Mouse (Mus musculus) embryonic facial prominence, embryonic 14.5 days (tissue): Measurements from ENCODE around the gene Tns1. TPM values are rescaled to one million over a fixed set of nuclear protein-coding genes. Genes with fewer than 3 reads are reported as not detected.

ENCODE experiments used
- ATAC-seq: fragments of 200-750 bp; cut with Nextera tagmentation; 2 replicates; pipeline ENCODE4 v1.8.0; 2017; ENCODE audit warnings: low read depth, moderate number of reproducible peaks, moderate TSS enrichment
- DNase-seq: peaks from one replicate; pipeline ENCODE4 v3.0.0-alpha.2; 2015; ENCODE audit warnings: low spot score
- H3K27ac ChIP-seq: fragments of 300-500 bp; sonication (generic); replicated peaks from 2 replicates; pipeline ENCODE4 v1.5.1; 2014; ENCODE audit warnings: low read depth, mild to moderate bottlenecking, low read length, moderate library complexity
- H3K27me3 ChIP-seq: fragments of 300-500 bp; sonication (generic); replicated peaks from 2 replicates; pipeline ENCODE4 v1.6.1; 2014; ENCODE audit warnings: low read length; ENCODE audit not compliant: control insufficient read depth, insufficient read depth
- H3K36me3 ChIP-seq: fragments of 300-500 bp; sonication (generic); 2 replicates; pipeline ENCODE4 v1.6.1; 2014; ENCODE audit warnings: low read length, mixed read lengths; ENCODE audit not compliant: control insufficient read depth, insufficient read depth
- H3K4me1 ChIP-seq: fragments of 300-500 bp; sonication (generic); 2 replicates; pipeline ENCODE4 v1.6.1; 2014; ENCODE audit warnings: antibody characterized with exemption, low read length; ENCODE audit not compliant: control insufficient read depth, insufficient read depth
- H3K4me2 ChIP-seq: fragments of 300-500 bp; sonication (generic); 2 replicates; pipeline ENCODE4 v1.6.1; 2014; ENCODE audit warnings: low read depth, mild to moderate bottlenecking, low read length, moderate library complexity, mixed read lengths
- H3K4me3 ChIP-seq: fragments of 300-500 bp; sonication (generic); 2 replicates; pipeline ENCODE4 v1.5.1; 2014; ENCODE audit warnings: low read depth, mild to moderate bottlenecking, low read length
- H3K9ac ChIP-seq: fragments of 300-500 bp; sonication (generic); 2 replicates; pipeline ENCODE4 v1.6.1; 2014; ENCODE audit warnings: low read depth, mild to moderate bottlenecking, low read length, moderate library complexity, mixed read lengths
- H3K9me3 ChIP-seq: fragments of 300-500 bp; sonication (generic); 2 replicates; pipeline ENCODE4 v1.6.1; 2016; ENCODE audit warnings: low read length; ENCODE audit not compliant: control insufficient read depth
- WGBS: fragments of 180-500 bp; shearing (Covaris S2); extraction: QIAGEN DNeasy Blood & Tissue Kit; methylation state at CpG from one replicate; pipeline ENCODE4 v1.1.7; 2014; 5-methylcytosine and 5-hydroxymethylcytosine counted together
- polyA plus RNA-seq: library from polyadenylated mRNA; unstranded; fragments of >200 nt; fragmentation: Nextera tagmentation; extraction: Ambion mirVana; gene quantifications from 2 replicates; pipeline ENCODE4 v1.2.1, GENCODE M21; 2014

The Tns1 gene
- polyA plus RNA-seq, 1 experiment from 2014 or later, result 58.5 TPM

- no peak overlapping the region for H3K4me2 ChIP-seq
- no peak overlapping the region for H3K9ac ChIP-seq
- ATAC-seq, result no peak
- H3K36me3 ChIP-seq, result peaks cover 59% of the 10 kb centered on the region
- 60% methylated on average over 14 of the region's 15 CpGs for WGBS
- no peak overlapping the region for H3K4me3 ChIP-seq
- H3K4me1 ChIP-seq, result no peaks in the 10 kb centered on the region
- H3K9me3 ChIP-seq, result no peaks in the 10 kb centered on the region
- no peak overlapping the region for H3K27ac ChIP-seq
- no peaks in the 10 kb centered on the region for H3K27me3 ChIP-seq
- no peak for DNase-seq
Measured at GRCm38 (mm10) chr1:73929211-73929951, 194.9 kb downstream of the Tns1 start.

- DNase-seq, result no peak
- Histone ChIP-seq H3K27me3 (no peaks in the 10 kb centered on the region), H3K36me3 (peaks cover 67% of the 10 kb centered on the region), H3K27ac (no peak overlapping the region), H3K4me1 (no peaks in the 10 kb centered on the region), H3K4me3 (no peak overlapping the region), H3K9me3 (no peaks in the 10 kb centered on the region), H3K9ac (no peak overlapping the region), H3K4me2 (no peak overlapping the region)
- no peak for ATAC-seq
- 93% methylated on average over 8 of the region's 8 CpGs for WGBS
Measured at GRCm38 (mm10) chr1:73928385-73928784, 195.9 kb downstream of the Tns1 start.

GRCm38 (mm10) chr1:73927819-73928218 is 196.4 kb downstream of the Tns1 start:
- no peaks in the 10 kb centered on the region for H3K4me1 ChIP-seq
- no peak for ATAC-seq
- H3K36me3 ChIP-seq, result peaks cover 67% of the 10 kb centered on the region
- no peaks in the 10 kb centered on the region for H3K9me3 ChIP-seq
- H3K4me3 ChIP-seq, result no peak overlapping the region
- no peak for DNase-seq
- no peaks in the 10 kb centered on the region for H3K27me3 ChIP-seq
- no peak overlapping the region for H3K27ac ChIP-seq
- no peak overlapping the region for H3K9ac ChIP-seq
- H3K4me2 ChIP-seq, result no peak overlapping the region
- WGBS, result 72% methylated on average over 14 of the region's 15 CpGs

- DNase-seq, result no peak
- Histone ChIP-seq H3K4me1 (no peaks in the 10 kb centered on the region), H3K4me3 (no peak overlapping the region), H3K27me3 (no peaks in the 10 kb centered on the region), H3K27ac (no peak overlapping the region), H3K36me3 (peaks cover 79% of the 10 kb centered on the region), H3K9ac (no peak overlapping the region), H3K9me3 (no peaks in the 10 kb centered on the region), H3K4me2 (no peak overlapping the region)
- ATAC-seq, result no peak
- 60% methylated on average over 7 of the region's 7 CpGs for WGBS
Measured at GRCm38 (mm10) chr1:73926279-73926678, 198.0 kb downstream of the Tns1 start.

- Histone ChIP-seq H3K9ac (no peak overlapping the region), H3K27ac (no peak overlapping the region), H3K27me3 (no peaks in the 10 kb centered on the region), H3K36me3 (peaks cover 86% of the 10 kb centered on the region), H3K4me1 (no peaks in the 10 kb centered on the region), H3K9me3 (no peaks in the 10 kb centered on the region), H3K4me3 (no peak overlapping the region), H3K4me2 (no peak overlapping the region)
- DNase-seq, result no peak
- ATAC-seq, result no peak
- 91% methylated on average over 15 of the region's 18 CpGs for WGBS
Measured at GRCm38 (mm10) chr1:73924871-73925610, 199.2 kb downstream of the Tns1 start.

GRCm38 (mm10) chr1:73924210-73924609 is 200.0 kb downstream of the Tns1 start:
- Histone ChIP-seq H3K36me3 (peaks cover 92% of the 10 kb centered on the region), H3K27ac (no peak overlapping the region), H3K4me2 (no peak overlapping the region), H3K4me1 (no peaks in the 10 kb centered on the region), H3K9me3 (no peaks in the 10 kb centered on the region), H3K27me3 (no peaks in the 10 kb centered on the region), H3K9ac (no peak overlapping the region), H3K4me3 (no peak overlapping the region)
- 80% methylated on average over 5 of the region's 5 CpGs for WGBS
- no peak for DNase-seq
- ATAC-seq, result no peak

- Histone ChIP-seq H3K27ac (no peak overlapping the region), H3K4me3 (no peak overlapping the region), H3K9me3 (no peaks in the 10 kb centered on the region), H3K36me3 (peaks cover 89% of the 10 kb centered on the region), H3K4me1 (no peaks in the 10 kb centered on the region), H3K4me2 (no peak overlapping the region), H3K9ac (no peak overlapping the region), H3K27me3 (no peaks in the 10 kb centered on the region)
- WGBS, result 51% methylated on average over 8 of the region's 8 CpGs
- ATAC-seq (no peak), DNase-seq (no peak)
Measured at GRCm38 (mm10) chr1:73923185-73923584, 201.1 kb downstream of the Tns1 start.

GRCm38 (mm10) chr1:73920701-73921100 is 203.5 kb downstream of the Tns1 start:
- Histone ChIP-seq H3K9ac (no peak overlapping the region), H3K4me2 (no peak overlapping the region), H3K9me3 (no peaks in the 10 kb centered on the region), H3K4me3 (no peak overlapping the region), H3K27ac (no peak overlapping the region), H3K4me1 (peaks cover 2% of the 10 kb centered on the region), H3K27me3 (no peaks in the 10 kb centered on the region), H3K36me3 (peaks cover 91% of the 10 kb centered on the region)
- DNase-seq (no peak), ATAC-seq (no peak)
- 97% methylated on average over 8 of the region's 8 CpGs for WGBS
